Mouse (Mus musculus) CD8-positive naive resting alpha-beta T cell, adult 2 months (primary cell): ENCODE data around the gene Add2.

Source experiments
- DNase-seq, 2 experiments: peaks; one replicate each; pipeline ENCODE4 v3.0.0; 2022; ENCODE audit warnings: low read depth in 2 of 2, low spot score in 2 of 2

The Add2 gene

GRCm38 (mm10) chr6:86077880-86078279, 49.4 kb downstream of the Add2 start:
- no peak for DNase-seq

GRCm38 (mm10) chr6:86078361-86079010, 50.0 kb downstream of the Add2 start:
- no peak for DNase-seq

DNA sequence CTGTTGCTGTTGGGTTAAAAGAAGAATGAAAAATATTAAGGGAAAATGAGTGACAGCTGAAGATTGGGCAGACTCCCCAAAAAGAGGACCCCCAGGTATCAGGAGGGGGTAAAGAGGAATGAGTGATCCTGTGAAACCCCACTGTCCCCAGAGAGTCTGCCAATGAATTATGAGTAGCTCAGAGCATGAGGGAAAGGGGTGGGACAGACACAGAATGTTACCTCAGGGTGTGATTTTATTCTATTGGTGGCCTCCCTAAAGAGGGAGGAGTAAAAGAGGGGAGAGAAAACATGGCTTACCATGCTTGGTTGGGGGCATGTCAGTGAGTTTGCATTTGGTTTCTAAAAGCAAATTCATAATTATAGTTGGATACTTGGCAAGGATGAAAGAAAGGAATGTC, 50.8 kb downstream of the Add2 start:
- no peak for DNase-seq

- DNase-seq: peak; percentile 17 to 32
Measured at GRCm38 (mm10) chr6:86085518-86085917, 57.0 kb downstream of the Add2 start.

- DNase-seq: no peak
Measured at GRCm38 (mm10) chr6:86086851-86087571, 58.5 kb downstream of the Add2 start.

GRCm38 (mm10) chr6:86087813-86088212, 59.3 kb downstream of the Add2 start:
- no peak for DNase-seq

- DNase-seq: no peak
Measured at GRCm38 (mm10) chr6:86094202-86094838, 65.8 kb downstream of the Add2 start.

GRCm38 (mm10) chr6:86095518-86095917, 67.0 kb downstream of the Add2 start:
- DNase-seq: no peak

- DNase-seq: no peak
Measured at GRCm38 (mm10) chr6:86096733-86097132, 68.3 kb downstream of the Add2 start.

- DNase-seq: no peak
Measured at GRCm38 (mm10) chr6:86097155-86097554, 68.7 kb downstream of the Add2 start.

GRCm38 (mm10) chr6:86099003-86099402, 70.5 kb downstream of the Add2 start:
- DNase-seq: no peak

- DNase-seq: no peak
Measured at GRCm38 (mm10) chr6:86101451-86101850, 73.0 kb downstream of the Add2 start.

GRCm38 (mm10) chr6:86102874-86103273, 74.4 kb downstream of the Add2 start:
- DNase-seq: no peak

GRCm38 (mm10) chr6:86103614-86104013, 75.1 kb downstream of the Add2 start:
- no peak for DNase-seq

- no peak for DNase-seq
Measured at GRCm38 (mm10) chr6:86104719-86105118, 76.2 kb downstream of the Add2 start.

GRCm38 (mm10) chr6:86106045-86106444, 77.6 kb downstream of the Add2 start:
- no peak for DNase-seq

DNA sequence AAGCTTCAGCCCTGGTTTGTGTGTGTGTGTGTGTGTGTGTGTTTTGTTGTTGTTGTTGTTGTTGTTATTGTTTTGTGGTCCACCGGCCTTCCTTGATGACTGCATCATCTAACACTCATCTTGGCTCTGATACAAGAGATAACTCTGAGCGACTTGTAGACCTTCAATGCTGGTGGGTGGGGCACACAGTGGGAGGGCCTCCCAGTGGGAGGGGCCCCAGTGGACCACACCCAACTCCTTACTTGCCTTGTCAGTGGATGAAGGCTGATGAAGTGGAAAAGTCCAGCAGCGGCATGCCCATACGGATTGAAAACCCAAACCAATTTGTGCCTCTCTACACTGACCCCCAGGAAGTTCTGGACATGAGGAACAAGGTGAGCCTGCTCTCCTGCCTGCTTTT, 78.6 kb downstream of the Add2 start:
- no peak for DNase-seq

DNA sequence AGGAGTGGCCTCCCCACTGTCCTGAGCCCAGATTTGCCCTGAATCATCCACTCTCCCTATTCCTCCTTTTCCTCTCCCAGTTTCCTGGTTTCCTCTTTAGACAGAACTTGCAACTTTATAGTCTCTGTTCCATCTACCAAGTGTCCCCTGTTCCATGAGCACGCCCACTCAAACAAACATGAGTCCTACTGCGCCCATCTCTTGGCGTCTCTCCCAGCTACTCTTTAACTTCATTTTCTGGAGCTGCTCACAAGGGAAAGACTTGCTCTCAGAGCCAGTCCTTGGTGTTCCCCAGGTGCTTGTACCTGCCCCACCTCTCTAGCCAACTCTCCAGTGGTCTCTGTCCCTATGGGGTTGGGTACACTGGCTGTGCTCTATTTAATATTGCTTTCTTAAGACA, 87.4 kb downstream of the Add2 start:
- no peak for DNase-seq

- no peak for DNase-seq
Measured at GRCm38 (mm10) chr6:86123057-86123456, 94.6 kb downstream of the Add2 start.

DNA sequence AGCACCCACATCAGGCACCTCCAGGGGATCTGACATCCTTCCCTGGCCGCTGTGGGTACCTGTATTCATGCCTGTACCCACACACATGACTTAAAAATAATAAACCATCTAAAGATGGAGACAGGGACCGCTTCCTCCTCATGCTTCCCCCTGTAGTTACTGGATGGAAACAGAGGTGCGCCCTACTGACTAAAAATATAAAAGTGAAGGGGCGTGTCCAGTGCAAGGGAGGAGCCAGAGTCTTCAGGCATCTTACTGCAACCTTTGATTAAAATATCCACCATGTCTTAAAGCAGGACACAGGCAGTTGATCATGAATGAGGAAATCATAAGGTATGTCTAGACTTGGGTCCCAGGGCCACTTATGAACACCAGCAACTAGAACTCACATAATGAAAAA, 97.3 kb downstream of the Add2 start:
- no peak for DNase-seq

DNA sequence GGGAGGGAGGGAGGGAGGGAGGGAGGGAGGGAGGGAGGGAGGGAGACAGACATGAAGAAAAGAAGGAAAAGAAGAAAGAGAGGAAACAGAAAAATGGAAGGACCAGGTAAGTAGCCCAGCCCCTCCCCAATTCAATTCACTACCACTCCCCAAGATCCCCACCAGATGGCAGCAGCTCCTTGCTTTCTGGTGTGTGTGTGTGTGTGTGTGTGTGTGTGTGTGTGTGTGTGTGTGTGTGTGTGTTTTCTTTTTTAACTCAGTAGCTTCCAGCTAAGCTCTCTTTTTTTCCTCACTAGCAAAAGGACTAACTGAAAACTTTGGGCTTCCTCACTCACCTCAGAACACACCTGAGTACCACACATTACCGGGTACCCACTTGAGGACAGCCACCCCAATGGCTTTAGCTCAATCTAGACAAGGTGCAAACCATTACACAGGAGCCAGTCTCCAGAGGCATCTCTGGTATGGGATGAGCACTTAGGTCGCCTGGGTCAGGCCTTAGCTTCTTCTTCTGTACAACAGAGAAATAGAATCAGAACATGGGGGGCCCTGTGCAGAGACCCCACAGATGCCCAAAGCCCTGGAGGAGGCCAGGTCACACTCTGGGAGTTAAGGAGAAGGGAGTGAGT, 98.6 kb downstream of the Add2 start:
- peak; percentile 45 to 66 for DNase-seq

GRCm38 (mm10) chr6:86128504-86128903, 100.0 kb downstream of the Add2 start:
- peak; percentile 11 to 23 for DNase-seq
